Mouse (Mus musculus): ENCODE measurements around the gene Mon1b.

- no peak for TF ChIP-seq POLR2A (IDR thresholded peaks at IDR 0.05; ENCODE audit: low read depth, low read length)
- no peak for TF ChIP-seq CTCF (conservative IDR thresholded peaks at IDR 0.05; ENCODE audit: insufficient read depth, insufficient read length, low read depth, low read length)
Observed at GRCm38 (mm10) chr8:113643479-113644210, 8.3 kb downstream of the Mon1b start.
